Mouse (Mus musculus): ENCODE data around the gene Herc3. TPM values are rescaled to one million over a fixed set of nuclear protein-coding genes. Genes with fewer than 3 reads are reported as not detected.

Gene Herc3
- 62.1 and 63.6 TPM in 2 replicates for polyA plus RNA-seq (2012; rRNA removed)

DNA sequence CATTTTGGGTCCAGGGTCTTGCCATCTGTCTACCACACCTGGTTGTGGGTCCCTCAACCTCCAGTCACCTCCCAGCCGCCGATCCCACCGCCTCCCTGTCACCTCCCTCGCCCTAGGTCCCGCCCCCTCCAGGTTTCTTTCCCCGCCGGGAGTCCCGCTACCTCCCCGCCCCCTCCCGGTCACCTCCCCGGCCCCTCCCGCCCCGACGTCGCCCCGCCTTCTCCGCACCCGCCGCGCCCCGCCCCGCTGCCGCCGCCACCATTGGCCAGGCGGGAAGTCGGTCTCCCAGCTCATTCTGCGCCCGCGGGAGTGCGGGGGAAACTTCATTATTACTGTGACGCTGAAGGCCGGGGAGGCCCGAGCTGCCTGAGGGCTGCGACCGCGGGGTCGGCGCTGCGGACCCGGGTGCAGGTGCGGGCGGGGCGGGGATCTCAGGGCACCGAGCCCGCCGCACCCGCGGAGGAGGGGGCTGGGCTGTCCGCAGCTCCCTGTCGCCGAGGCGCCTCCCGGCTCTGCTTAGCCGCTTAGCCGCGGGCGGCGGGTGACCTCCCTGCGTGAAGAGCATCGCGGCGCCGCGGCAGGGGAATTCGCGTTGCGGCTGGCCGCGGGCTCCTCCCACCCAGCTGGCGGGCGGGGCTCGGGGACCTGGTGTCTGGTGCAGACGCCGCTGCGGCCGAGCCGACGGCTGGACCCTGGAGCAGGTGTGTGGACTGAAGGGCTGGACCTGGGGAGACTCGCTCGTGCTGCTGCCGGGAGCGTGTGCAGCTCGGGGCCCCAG lies at the start of gene Herc3:
Gene Herc3, plus strand, starts transcription at position 234 of the 778 bp plus-strand sequence.

DNA sequence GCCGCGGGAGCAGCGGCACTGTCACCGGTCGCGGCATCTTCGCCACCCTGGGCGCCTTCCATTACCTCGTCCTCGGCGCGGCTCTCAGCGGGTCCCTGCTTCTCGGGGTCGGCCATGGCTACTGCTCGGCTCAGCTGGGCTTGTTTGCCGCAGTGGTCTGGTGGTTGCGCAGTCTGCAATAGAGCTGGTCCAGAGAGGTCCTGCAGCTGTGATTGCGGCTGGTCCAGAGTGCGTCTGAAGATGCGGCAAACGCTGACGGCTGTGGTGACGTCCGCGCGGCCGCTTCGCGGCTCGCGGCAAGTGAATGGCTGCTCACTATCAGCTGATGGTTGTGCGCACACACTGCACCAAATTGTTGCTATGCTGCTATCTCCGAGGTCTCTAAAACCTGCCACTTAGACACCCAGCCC lies 75.6 kb downstream of the Herc3 start, which contains the start of gene Nap1l5:
Gene Nap1l5, minus strand, starts transcription at position 225 of the 410 bp plus-strand sequence.

Other genes with a start within 250 kb of the Herc3 start
- 17.8 and 23.1 TPM in 2 replicates for gene Abcg2, start 246.9 kb upstream of the Herc3 start, polyA plus RNA-seq (2012; rRNA removed)
- gene Nap1l5, start 75.6 kb downstream of the Herc3 start, polyA plus RNA-seq (2012; rRNA removed) = 176 and 190 TPM in 2 replicates
- gene Fam13a, start 193.1 kb downstream of the Herc3 start, polyA plus RNA-seq (2012; rRNA removed) = 6.0 and 7.0 TPM in 2 replicates